Mouse (Mus musculus): ENCODE results near the gene Hormad2. TPM values are rescaled to one million over a fixed set of nuclear protein-coding genes. Genes with fewer than 3 reads are reported as not detected.

Hormad2 gene
- polyA plus RNA-seq, 1 experiment from 2014 or later, result not detected

GRCm38 (mm10) chr11:4332961-4333360 lies 107.9 kb downstream of the Hormad2 start:
- no peak overlapping the region for H3K4me3 ChIP-seq
- peaks cover 3% of the 10 kb centered on the region; the same call in 1 of the 2 replicates for H3K4me1 ChIP-seq
- no peak overlapping the region for H3K27ac ChIP-seq
- no peak for ATAC-seq (replicated peaks)
- 85% methylated on average over 2 of the region's 2 CpGs for WGBS
- no peaks in the 10 kb centered on the region for H3K36me3 ChIP-seq (replicated peaks)
- H3K4me2 ChIP-seq, result no peak overlapping the region
- no peak overlapping the region for H3K9ac ChIP-seq
- H3K9me3 ChIP-seq, result no peaks in the 10 kb centered on the region
- H3K27me3 ChIP-seq (replicated peaks), result no peaks in the 10 kb centered on the region

- Histone ChIP-seq H3K9ac (no peak overlapping the region), H3K4me3 (no peak overlapping the region), H3K27ac (no peak overlapping the region), H3K36me3 (replicated peaks) (no peaks in the 10 kb centered on the region), H3K9me3 (no peaks in the 10 kb centered on the region), H3K27me3 (replicated peaks) (no peaks in the 10 kb centered on the region), H3K4me2 (no peak overlapping the region), H3K4me1 (no peaks in the 10 kb centered on the region)
- no peak for ATAC-seq (replicated peaks)
- WGBS, result 83% methylated on average over 3 of the region's 3 CpGs
These were observed 112.7 kb downstream of the Hormad2 start for GRCm38 (mm10) chr11:4328188-4328587.

DNA sequence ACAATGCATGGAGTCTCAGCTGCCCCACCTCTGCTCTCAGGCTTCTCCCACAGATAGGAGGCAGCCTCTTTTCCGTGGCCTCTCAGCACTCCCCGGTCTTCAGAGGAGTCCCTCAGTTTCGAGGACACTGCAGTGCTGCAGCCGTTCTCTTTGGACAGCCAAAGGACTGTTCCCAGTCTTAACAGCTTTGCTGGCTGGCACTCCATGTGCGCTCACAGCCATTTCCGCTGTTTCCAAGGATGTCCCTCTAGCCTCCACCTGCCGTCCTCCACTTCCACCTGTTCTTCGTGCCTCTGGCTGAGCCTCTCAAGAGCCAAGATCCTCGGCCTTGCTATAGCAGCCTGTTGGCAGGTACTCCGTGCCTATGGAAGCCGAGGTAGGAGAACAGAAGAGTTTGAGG lies 117.4 kb downstream of the Hormad2 start:
- H3K9me3 ChIP-seq, result no peaks in the 10 kb centered on the region
- 64% methylated on average over 11 of the region's 11 CpGs for WGBS
- H3K27me3 ChIP-seq (replicated peaks), result no peaks in the 10 kb centered on the region
- ATAC-seq (replicated peaks), result no peak
- no peak overlapping the region for H3K9ac ChIP-seq
- H3K4me3 ChIP-seq, result no peak overlapping the region
- no peaks in the 10 kb centered on the region for H3K36me3 ChIP-seq (replicated peaks)
- H3K4me1 ChIP-seq, result no peaks in the 10 kb centered on the region
- H3K27ac ChIP-seq, result no peak overlapping the region
- no peak overlapping the region for H3K4me2 ChIP-seq

DNA sequence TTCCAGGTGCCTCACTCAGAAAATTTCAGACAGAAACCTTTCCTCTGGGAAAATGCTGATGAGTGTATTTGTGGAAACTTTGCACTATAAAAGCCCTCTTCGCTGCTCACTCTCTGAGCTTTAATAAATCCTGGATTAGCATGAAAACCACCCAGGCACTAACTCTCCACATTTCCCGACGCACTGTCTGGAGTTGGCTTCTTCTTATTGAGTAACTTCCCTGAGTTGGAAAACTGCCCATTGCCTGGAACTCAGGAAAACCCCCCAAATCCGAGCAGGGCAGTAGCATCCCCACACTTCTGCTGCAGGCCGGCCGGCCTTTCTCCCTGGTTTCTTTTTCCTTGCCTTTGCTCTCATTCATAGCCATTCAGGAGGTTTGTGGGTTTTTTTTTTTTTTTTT lies 118.0 kb downstream of the Hormad2 start:
- 37% methylated on average over 6 of the region's 6 CpGs for WGBS
- Histone ChIP-seq H3K4me3 (no peak overlapping the region), H3K36me3 (replicated peaks) (no peaks in the 10 kb centered on the region), H3K27ac (no peak overlapping the region), H3K9me3 (no peaks in the 10 kb centered on the region), H3K9ac (no peak overlapping the region), H3K27me3 (replicated peaks) (no peaks in the 10 kb centered on the region), H3K4me2 (no peak overlapping the region), H3K4me1 (no peaks in the 10 kb centered on the region)
- no peak for ATAC-seq (replicated peaks)

GRCm38 (mm10) chr11:4320876-4321275 lies 120.0 kb downstream of the Hormad2 start:
- Histone ChIP-seq H3K9me3 (no peaks in the 10 kb centered on the region), H3K4me3 (no peak overlapping the region), H3K9ac (no peak overlapping the region), H3K4me1 (no peaks in the 10 kb centered on the region), H3K27me3 (replicated peaks) (no peaks in the 10 kb centered on the region), H3K4me2 (no peak overlapping the region), H3K36me3 (replicated peaks) (no peaks in the 10 kb centered on the region), H3K27ac (no peak overlapping the region)
- WGBS, result 52% methylated on average over 4 of the region's 4 CpGs
- no peak for ATAC-seq (replicated peaks)

DNA sequence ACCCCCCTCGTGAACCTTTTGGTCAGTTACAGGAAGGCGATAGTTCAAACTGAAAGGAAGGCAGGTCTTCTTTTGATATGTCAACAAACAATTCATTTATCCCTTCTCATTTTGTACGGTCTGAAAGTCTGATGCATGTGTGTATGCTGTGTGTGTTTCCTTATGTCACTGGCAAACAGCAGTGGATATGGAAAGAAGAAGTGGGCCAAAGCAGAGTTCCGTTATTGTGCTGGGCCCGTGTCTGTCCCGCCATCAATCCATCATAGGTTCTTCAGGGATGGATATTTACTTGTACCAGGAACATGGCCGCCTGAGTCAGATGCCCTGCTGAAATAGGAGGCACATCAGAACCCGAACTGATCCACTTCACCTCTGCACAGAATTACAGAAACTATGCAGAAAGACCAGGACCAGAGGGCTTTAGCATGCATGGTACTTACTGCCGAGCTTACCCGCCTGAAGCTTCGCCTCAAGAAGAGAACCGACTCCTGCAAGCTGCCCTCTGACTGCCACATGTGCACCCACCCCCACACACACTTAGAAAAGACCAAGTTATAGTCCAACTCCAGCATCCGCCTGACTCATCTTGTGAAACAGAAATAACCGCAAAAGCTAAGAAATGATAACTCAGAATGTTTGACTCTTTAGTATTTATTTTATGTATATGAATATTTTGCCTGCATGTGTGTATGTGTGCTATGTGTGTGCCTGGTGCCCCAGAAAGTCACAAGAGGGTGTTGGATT lies 121.5 kb downstream of the Hormad2 start:
- H3K27me3 ChIP-seq (replicated peaks), result no peaks in the 10 kb centered on the region
- no peaks in the 10 kb centered on the region for H3K9me3 ChIP-seq
- no peak overlapping the region for H3K9ac ChIP-seq
- no peak for ATAC-seq (replicated peaks)
- no peak overlapping the region for H3K27ac ChIP-seq
- H3K36me3 ChIP-seq (replicated peaks), result no peaks in the 10 kb centered on the region
- H3K4me2 ChIP-seq, result no peak overlapping the region
- H3K4me3 ChIP-seq, result no peak overlapping the region
- WGBS, result 92% methylated on average over 14 of the region's 14 CpGs
- H3K4me1 ChIP-seq, result no peaks in the 10 kb centered on the region

- Histone ChIP-seq H3K4me1 (no peaks in the 10 kb centered on the region), H3K27ac (no peak overlapping the region), H3K4me2 (no peak overlapping the region), H3K27me3 (replicated peaks) (no peaks in the 10 kb centered on the region), H3K9me3 (no peaks in the 10 kb centered on the region), H3K4me3 (no peak overlapping the region), H3K9ac (no peak overlapping the region), H3K36me3 (replicated peaks) (no peaks in the 10 kb centered on the region)
- 93% methylated on average over 3 of the region's 3 CpGs for WGBS
- no peak for ATAC-seq (replicated peaks)
These were observed 122.9 kb downstream of the Hormad2 start for GRCm38 (mm10) chr11:4318011-4318410.

DNA sequence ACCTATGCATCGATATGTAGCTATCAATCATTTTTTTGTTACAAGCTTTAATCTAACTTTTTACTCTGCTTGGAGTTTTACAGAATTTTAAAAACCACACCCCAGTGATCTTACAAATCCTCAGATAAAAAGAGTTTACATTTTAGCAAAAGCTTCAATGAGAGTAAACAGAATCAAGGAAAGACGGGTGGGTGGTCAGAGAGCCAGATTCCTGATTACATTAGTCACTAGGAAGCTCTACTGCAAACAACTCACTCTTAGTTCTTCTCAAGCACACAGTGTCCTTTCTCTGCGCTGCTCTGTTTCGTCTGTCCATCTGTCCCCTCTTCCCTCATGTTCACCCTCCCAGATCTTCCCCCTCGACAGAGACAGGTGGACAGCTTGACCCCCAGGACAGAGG lies 123.6 kb downstream of the Hormad2 start:
- Histone ChIP-seq H3K9ac (no peak overlapping the region), H3K4me3 (no peak overlapping the region), H3K9me3 (no peaks in the 10 kb centered on the region), H3K36me3 (replicated peaks) (no peaks in the 10 kb centered on the region), H3K27ac (no peak overlapping the region), H3K4me2 (no peak overlapping the region), H3K27me3 (replicated peaks) (no peaks in the 10 kb centered on the region), H3K4me1 (no peaks in the 10 kb centered on the region)
- WGBS, result 65% methylated on average over 5 of the region's 5 CpGs
- ATAC-seq (replicated peaks), result no peak

- Histone ChIP-seq H3K27me3 (replicated peaks) (no peaks in the 10 kb centered on the region; the same call in 1 of the 2 replicates), H3K36me3 (replicated peaks) (no peaks in the 10 kb centered on the region), H3K4me3 (no peak overlapping the region), H3K4me2 (no peak overlapping the region), H3K9me3 (no peaks in the 10 kb centered on the region), H3K9ac (no peak overlapping the region), H3K4me1 (peaks cover 5% of the 10 kb centered on the region; the same call in 1 of the 2 replicates), H3K27ac (no peak overlapping the region)
- no peak for ATAC-seq (replicated peaks)
- WGBS, result 76% methylated on average over 4 of the region's 4 CpGs
These were observed 128.7 kb downstream of the Hormad2 start for GRCm38 (mm10) chr11:4312180-4312579.

- peaks cover 5% of the 10 kb centered on the region; the same call in 1 of the 2 replicates for H3K4me1 ChIP-seq
- H3K4me2 ChIP-seq, result no peak overlapping the region
- H3K27me3 ChIP-seq (replicated peaks), result no peaks in the 10 kb centered on the region; the same call in 1 of the 2 replicates
- no peak overlapping the region for H3K9ac ChIP-seq
- H3K9me3 ChIP-seq, result no peaks in the 10 kb centered on the region
- no peak for ATAC-seq (replicated peaks)
- H3K36me3 ChIP-seq (replicated peaks), result no peaks in the 10 kb centered on the region
- WGBS, result 97% methylated on average over 4 of the region's 4 CpGs
- H3K4me3 ChIP-seq, result no peak overlapping the region
- H3K27ac ChIP-seq, result no peak overlapping the region
These were observed 130.6 kb downstream of the Hormad2 start for GRCm38 (mm10) chr11:4310324-4310723.

- no peak overlapping the region for H3K4me2 ChIP-seq
- 91% methylated on average over 4 of the region's 4 CpGs for WGBS
- ATAC-seq (replicated peaks), result no peak
- no peak overlapping the region for H3K9ac ChIP-seq
- peaks cover 5% of the 10 kb centered on the region; the same call in 1 of the 2 replicates for H3K4me1 ChIP-seq
- no peaks in the 10 kb centered on the region; the same call in 1 of the 2 replicates for H3K27me3 ChIP-seq (replicated peaks)
- H3K9me3 ChIP-seq, result no peaks in the 10 kb centered on the region
- H3K36me3 ChIP-seq (replicated peaks), result no peaks in the 10 kb centered on the region
- H3K4me3 ChIP-seq, result no peak overlapping the region
- no peak overlapping the region for H3K27ac ChIP-seq
These were observed 131.3 kb downstream of the Hormad2 start for GRCm38 (mm10) chr11:4309613-4310012.

DNA sequence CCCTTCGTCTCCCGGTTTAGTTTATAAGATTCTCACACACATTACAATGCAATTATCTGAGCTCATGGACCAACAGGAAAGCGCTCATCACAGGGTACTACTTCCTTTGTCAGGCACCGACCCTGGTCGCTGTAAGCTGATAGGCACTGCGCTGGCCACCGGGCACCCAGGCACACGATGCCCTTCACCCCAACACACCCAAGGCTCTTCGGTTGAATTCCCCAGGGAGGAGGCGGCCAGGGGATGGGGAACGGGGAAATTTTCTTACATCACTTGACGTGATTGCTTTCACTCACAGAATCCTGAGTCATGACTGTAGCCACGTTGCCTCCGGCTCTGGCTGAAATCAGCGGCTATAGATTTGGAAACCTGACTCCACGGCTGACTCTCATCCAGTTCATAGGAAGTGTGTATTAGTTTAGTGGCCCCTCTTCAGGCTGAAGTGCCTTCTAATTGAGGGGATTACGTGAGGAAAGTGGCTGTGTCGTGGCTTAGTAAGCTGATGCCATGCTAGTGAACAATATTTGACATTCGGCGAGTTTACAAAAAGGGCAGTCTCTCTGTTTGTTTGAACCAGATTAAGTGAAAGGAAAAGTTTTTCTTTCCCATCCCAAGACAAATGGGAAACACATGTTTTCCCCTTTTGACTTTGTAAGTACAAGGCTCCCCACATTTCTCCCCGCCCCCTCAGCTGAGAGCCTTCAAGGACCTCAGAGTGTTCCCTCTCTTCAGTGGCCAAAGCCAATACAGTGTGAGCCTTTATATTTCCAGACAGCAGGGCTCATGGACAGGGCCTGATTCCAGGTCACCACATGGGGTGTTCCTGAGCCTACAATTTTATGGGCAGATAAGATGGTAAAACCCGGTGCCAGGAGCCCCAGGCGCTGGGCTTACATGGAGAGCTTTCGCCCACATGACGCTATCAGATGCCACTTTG lies 132.1 kb downstream of the Hormad2 start:
- WGBS, result 41% methylated on average over 25 of the region's 25 CpGs
- H3K9me3 ChIP-seq, result no peaks in the 10 kb centered on the region
- no peak overlapping the region for H3K27ac ChIP-seq
- H3K36me3 ChIP-seq (replicated peaks), result no peaks in the 10 kb centered on the region
- H3K27me3 ChIP-seq (replicated peaks), result no peaks in the 10 kb centered on the region; the same call in 1 of the 2 replicates
- no peak overlapping the region for H3K4me3 ChIP-seq
- H3K9ac ChIP-seq, result no peak overlapping the region
- peaks cover 5% of the 10 kb centered on the region; the same call in 1 of the 2 replicates for H3K4me1 ChIP-seq
- ATAC-seq (replicated peaks), result no peak
- no peak overlapping the region for H3K4me2 ChIP-seq
